Mouse (Mus musculus) B cell, adult (primary cell): ENCODE data around the gene Gm28998. TPM values are rescaled to one million over a fixed set of nuclear protein-coding genes. Genes with fewer than 3 reads are reported as not detected.

Experiments
- total RNA-seq: library from RNA; stranded (reverse); gene quantifications from 4 replicates; pipeline ENCODE4 v1.2.4, GENCODE M21; 2023; ENCODE audit not compliant: inconsistent age

Gm28998 gene
- total RNA-seq, result not detected in 4 replicates

DNA sequence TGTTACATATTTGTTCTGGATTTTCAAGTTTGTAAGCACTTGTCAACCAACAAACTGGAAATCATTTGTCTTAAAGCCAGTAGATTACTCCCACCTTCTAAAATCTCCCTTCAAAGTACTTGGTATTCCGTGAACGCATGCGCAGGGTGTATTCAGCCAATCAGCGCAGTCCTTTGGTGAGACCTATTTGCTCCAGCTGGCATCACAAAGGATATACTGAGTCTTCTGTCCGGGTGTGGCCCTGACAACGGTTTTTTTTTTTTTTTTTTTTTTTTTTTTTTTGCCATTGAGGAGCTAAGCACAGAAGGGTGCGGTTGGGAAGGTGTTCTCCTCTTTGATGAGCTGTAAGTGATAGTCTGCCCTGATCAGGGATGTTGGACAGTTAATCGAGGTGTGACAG, at the start of gene Gm28998:
Gene Gm28998, plus strand, starts transcription at position 301 of the 400 bp plus-strand sequence.

Other genes with a start within 250 kb of the Gm28998 start
- not detected in 4 replicates for gene Gm21244, start 84.5 kb upstream of the Gm28998 start, total RNA-seq
- not detected in 4 replicates for gene Gm21788, start 151.2 kb downstream of the Gm28998 start, total RNA-seq